Mouse (Mus musculus) hindbrain, embryonic 12.5 days (tissue): ENCODE data around the gene Nfia. TPM values are rescaled to one million over a fixed set of nuclear protein-coding genes. Genes with fewer than 3 reads are reported as not detected.
A peak's percentile ranks its signal among the peaks of the same experiment; 100 is the strongest.

Source experiments
- ATAC-seq: fragments of 200-750 bp; cut with Nextera tagmentation; 2 replicates; pipeline ENCODE4 v1.8.0; 2017; ENCODE audit warnings: moderate TSS enrichment; ENCODE audit not compliant: low FRiP score
- H3K27ac ChIP-seq: fragments of 300-500 bp; sonication (generic); 2 replicates; pipeline ENCODE4 v1.5.1; 2016; ENCODE audit warnings: mild to moderate bottlenecking
- H3K27me3 ChIP-seq: fragments of 300-500 bp; sonication (generic); 2 replicates; pipeline ENCODE4 v1.6.1; 2016; ENCODE audit warnings: mild to moderate bottlenecking
- H3K36me3 ChIP-seq: fragments of 300-500 bp; sonication (generic); 2 replicates; pipeline ENCODE4 v1.6.1; 2016; ENCODE audit warnings: mild to moderate bottlenecking
- H3K4me1 ChIP-seq: fragments of 300-500 bp; sonication (generic); 2 replicates; pipeline ENCODE4 v1.6.1; 2016
- H3K4me2 ChIP-seq: fragments of 300-500 bp; sonication (generic); replicated peaks from 2 replicates; pipeline ENCODE4 v1.6.1; 2016; ENCODE audit warnings: mild to moderate bottlenecking
- H3K4me3 ChIP-seq: fragments of 300-500 bp; sonication (generic); 2 replicates; pipeline ENCODE4 v1.5.1; 2016; ENCODE audit warnings: mild to moderate bottlenecking
- H3K9ac ChIP-seq: fragments of 300-500 bp; sonication (generic); 2 replicates; pipeline ENCODE4 v1.6.1; 2016; ENCODE audit warnings: mild to moderate bottlenecking, moderate library complexity
- H3K9me3 ChIP-seq: fragments of 300-500 bp; sonication (generic); replicated peaks from 2 replicates; pipeline ENCODE4 v1.6.1; 2016; ENCODE audit warnings: mild to moderate bottlenecking
- WGBS: fragments of 180-500 bp; shearing (Covaris S2); methylation state at CpG from one replicate; pipeline ENCODE4 v1.1.7; 2016; 5-methylcytosine and 5-hydroxymethylcytosine counted together
- polyA plus RNA-seq: library from polyadenylated mRNA; unstranded; fragments of >200 nt; fragmentation: Nextera tagmentation; extraction: Ambion mirVana; gene quantifications from 2 replicates; pipeline ENCODE4 v1.2.1, GENCODE M21; 2016

Gene Nfia
- polyA plus RNA-seq, 1 experiment from 2014 or later, result 58.4 TPM

DNA sequence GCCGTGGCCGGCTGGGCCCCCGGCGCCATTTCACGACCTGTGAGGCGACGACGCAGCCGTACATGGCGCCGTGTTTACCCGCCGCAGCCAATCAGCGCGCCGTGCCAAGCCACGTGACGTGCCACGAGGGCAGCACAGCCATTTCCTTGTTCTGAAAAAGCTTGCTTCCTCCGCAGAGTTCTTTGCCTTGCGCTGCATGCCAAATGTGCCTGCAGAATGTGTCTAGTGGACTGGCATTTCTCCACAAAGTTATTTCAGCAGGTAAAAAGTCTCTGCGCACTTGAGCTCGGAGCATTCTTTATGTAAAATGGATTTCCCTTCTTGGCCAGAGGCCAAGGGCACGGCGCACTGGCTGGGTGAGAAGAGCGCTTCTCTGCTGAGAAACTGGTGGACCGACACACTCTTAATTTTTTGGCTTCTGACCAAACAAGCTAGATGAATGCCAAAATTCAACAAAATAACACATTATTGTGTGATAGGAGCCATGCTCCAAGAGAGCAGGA is 96.5 kb downstream of the Nfia start:
- no peaks in the 10 kb centered on the region for H3K9me3 ChIP-seq
- 71% methylated on average over 27 of the region's 27 CpGs for WGBS
- no peaks in the 10 kb centered on the region for H3K36me3 ChIP-seq
- peaks cover 52% of the 10 kb centered on the region for H3K4me1 ChIP-seq
- H3K9ac ChIP-seq, result no peak overlapping the region
- H3K4me3 ChIP-seq, result no peak overlapping the region
- H3K27ac ChIP-seq, result peak overlapping the region; percentile 58
- H3K4me2 ChIP-seq, result peak overlapping the region; percentile 21
- no peaks in the 10 kb centered on the region for H3K27me3 ChIP-seq
- peak; percentile 46; the same call in 1 of the 2 replicates for ATAC-seq

DNA sequence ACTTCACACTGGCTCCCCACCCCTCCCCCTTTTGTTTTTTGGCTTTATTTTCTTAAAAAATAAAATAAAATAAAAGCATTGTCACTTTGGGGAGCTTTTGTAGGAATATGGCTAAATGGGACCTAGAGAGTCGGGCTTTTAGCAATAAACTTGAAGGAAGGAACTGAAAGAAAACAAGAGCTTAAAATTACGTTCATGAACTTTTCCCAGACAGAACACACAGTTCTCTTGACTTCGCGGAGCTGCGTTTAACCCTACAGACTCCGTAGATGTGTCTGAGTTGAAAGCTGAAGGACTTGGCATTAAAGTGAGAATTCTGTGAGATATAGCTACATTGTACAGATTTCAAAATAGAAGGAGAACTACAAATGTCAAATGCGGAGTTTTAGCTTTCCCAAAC is 96.9 kb downstream of the Nfia start:
- 69% methylated on average over 7 of the region's 7 CpGs for WGBS
- Histone ChIP-seq H3K4me3 (no peak overlapping the region), H3K27ac (peak overlapping the region; percentile 58; the same call in 1 of the 2 replicates), H3K9me3 (no peaks in the 10 kb centered on the region), H3K36me3 (no peaks in the 10 kb centered on the region), H3K4me1 (peaks cover 57% of the 10 kb centered on the region), H3K9ac (no peak overlapping the region), H3K4me2 (peak overlapping the region; percentile 21), H3K27me3 (no peaks in the 10 kb centered on the region)
- ATAC-seq, result no peak

DNA sequence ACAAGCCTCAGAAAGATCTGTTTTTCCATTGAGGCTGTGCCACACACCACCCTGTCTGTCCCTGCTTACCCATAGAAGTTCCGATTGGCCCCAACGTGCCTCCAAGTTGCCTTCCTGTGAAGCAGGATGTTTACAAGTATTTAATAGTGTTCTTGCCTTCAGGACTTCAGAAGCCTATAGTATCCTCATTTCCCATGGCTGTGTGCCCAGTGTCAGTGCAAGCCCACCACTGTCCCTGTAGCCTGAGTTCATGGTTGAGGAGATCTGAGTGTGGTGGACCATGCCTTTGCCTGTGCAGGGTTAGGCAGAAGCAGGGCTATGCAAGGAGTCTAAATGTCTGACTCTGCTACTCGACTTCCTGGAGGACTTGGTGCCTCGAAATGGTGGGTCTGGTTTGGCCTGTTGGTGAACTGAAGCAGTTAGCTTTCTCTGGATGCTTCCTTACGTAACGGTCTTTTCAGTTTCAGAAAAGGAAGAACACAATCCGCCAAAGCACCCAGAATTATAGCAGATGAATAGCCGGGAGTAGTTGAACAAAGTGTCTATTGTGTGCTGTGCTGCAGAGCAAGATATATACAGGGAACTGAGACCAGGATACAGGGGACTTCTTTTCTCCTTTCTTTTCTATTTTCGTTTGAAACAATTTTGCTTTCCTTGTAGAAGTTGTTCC is 99.4 kb downstream of the Nfia start:
- 0 out of 2 replicates have a peak overlapping the region, but pooled peaks have one; percentile 3 for H3K4me2 ChIP-seq
- H3K9me3 ChIP-seq, result no peaks in the 10 kb centered on the region
- H3K9ac ChIP-seq, result no peak overlapping the region
- H3K4me1 ChIP-seq, result peaks cover 54% of the 10 kb centered on the region
- peak; percentile 49; the same call in 1 of the 2 replicates for ATAC-seq
- H3K27me3 ChIP-seq, result no peaks in the 10 kb centered on the region
- no peak overlapping the region; the same call in 1 of the 2 replicates for H3K27ac ChIP-seq
- no peak overlapping the region for H3K4me3 ChIP-seq
- H3K36me3 ChIP-seq, result no peaks in the 10 kb centered on the region
- WGBS, result 52% methylated on average over 9 of the region's 9 CpGs

DNA sequence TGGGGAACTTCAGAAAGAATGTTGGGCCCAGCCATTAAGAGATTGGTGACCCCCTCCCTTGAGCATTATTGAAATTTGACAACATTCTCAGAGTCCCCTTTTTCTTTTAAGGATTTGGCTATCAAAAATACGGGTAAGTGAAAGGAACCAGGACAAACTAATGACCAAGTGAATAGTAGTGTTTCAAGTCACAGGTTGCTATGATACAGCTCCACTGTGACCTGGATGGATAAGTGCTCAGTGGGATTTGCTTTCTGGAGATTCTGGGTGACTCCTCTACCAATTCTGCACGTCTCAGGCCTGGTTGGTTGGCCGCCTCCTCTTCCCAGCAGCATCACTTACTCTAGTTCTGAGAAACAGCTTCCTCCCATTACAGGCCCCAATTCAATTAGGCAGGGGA is 102.4 kb downstream of the Nfia start:
- 52% methylated on average over 3 of the region's 3 CpGs for WGBS
- H3K4me1 ChIP-seq, result peaks cover 38% of the 10 kb centered on the region
- H3K27ac ChIP-seq, result no peak overlapping the region
- H3K9me3 ChIP-seq, result no peaks in the 10 kb centered on the region
- H3K4me3 ChIP-seq, result no peak overlapping the region
- H3K36me3 ChIP-seq, result no peaks in the 10 kb centered on the region
- H3K4me2 ChIP-seq, result no peak overlapping the region
- H3K9ac ChIP-seq, result no peak overlapping the region
- H3K27me3 ChIP-seq, result no peaks in the 10 kb centered on the region
- ATAC-seq, result no peak

DNA sequence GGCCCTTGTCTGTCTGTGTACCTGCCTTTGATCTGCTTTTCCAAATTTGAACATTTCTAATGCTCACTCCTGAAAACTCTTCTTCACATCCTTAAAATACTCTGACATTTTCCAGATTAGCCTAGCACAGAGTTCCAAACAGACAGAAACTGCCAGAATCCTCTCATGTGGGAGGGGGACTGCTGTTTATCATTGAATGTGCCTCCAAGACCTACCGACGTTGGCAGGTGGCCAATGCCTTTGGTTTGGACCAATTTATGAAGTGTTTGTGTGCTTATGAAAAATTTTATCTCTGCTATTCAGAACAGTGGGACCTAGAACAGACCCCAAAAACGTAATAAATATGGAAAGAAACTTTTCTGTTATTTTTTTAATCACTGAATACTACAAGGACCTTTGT is 103.4 kb downstream of the Nfia start:
- Histone ChIP-seq H3K4me1 (peaks cover 40% of the 10 kb centered on the region), H3K27me3 (no peaks in the 10 kb centered on the region), H3K36me3 (no peaks in the 10 kb centered on the region), H3K4me2 (no peak overlapping the region), H3K9me3 (no peaks in the 10 kb centered on the region), H3K4me3 (no peak overlapping the region), H3K27ac (no peak overlapping the region), H3K9ac (no peak overlapping the region)
- 66% methylated on average over 3 of the region's 3 CpGs for WGBS
- ATAC-seq, result no peak

DNA sequence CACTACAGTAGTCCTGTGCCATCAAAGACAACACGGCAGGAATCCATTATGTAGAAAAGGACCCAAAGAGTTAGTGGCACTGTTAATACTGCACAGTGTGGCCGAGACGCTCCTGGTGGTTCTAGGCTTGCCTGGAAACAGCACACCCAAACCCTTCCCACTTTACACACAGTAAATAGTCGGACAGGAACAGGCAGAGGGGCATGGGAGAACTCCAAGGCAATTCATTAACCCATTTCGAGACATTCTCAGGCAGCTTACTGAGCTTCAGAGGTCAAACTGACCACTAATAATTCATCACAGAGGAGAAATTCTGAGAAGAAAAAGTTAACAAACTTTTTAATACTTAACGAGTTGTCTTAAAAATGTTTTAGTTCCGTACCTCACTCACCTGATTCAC is 107.2 kb downstream of the Nfia start:
- H3K4me2 ChIP-seq, result no peak overlapping the region
- ATAC-seq, result no peak
- H3K27me3 ChIP-seq, result no peaks in the 10 kb centered on the region
- H3K36me3 ChIP-seq, result no peaks in the 10 kb centered on the region
- H3K9me3 ChIP-seq, result no peaks in the 10 kb centered on the region
- H3K9ac ChIP-seq, result no peak overlapping the region
- peaks cover 15% of the 10 kb centered on the region for H3K4me1 ChIP-seq
- WGBS, result 76% methylated on average over 7 of the region's 7 CpGs
- no peak overlapping the region for H3K4me3 ChIP-seq
- H3K27ac ChIP-seq, result no peak overlapping the region

DNA sequence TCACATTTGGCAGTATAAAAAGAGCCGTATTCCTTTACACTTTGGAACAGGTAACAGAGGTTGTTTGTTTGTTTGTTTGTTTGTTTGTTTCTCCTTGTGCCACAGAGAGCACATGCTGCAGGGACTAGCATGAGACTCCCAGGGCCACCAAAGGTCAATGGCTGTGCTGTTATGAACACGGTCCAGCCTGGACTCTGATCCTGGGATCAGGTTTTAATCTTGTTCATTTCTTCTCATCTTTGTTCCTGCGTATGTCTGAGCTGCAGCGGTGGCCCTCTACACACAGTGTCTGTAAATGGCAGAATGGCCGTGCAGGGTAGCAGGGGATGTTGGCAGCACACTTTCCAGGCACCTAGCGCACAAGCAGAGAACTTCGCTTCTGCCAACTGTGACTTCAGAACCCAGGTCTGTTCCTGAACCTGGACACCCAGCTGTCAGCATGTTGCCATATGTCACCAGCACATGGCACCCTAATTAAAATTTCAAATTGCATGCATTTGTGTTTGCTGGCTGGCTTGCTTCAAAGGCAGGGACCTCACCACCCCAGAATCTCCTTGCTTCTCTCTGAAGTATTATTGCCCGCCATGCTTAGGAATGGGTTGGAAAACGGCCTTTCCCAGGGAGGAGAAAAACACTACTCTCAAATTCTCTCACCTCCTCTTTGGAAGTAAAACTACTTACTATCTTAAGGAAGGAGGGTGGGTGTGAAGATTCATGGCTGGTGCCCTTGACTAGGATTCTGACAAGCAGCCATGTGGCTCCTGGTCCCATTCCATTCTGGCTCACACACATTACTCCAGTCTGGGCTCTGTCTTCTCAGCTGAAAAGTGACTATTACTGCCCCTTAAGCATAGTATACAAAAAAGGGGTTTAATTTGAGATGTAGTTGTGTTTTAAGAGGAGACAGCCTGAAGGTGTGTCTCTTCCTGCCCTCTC is 107.9 kb downstream of the Nfia start:
- Histone ChIP-seq H3K9me3 (no peaks in the 10 kb centered on the region), H3K4me1 (peaks cover 9% of the 10 kb centered on the region), H3K4me2 (no peak overlapping the region), H3K27ac (no peak overlapping the region; the same call in 1 of the 2 replicates), H3K9ac (no peak overlapping the region), H3K36me3 (no peaks in the 10 kb centered on the region), H3K27me3 (no peaks in the 10 kb centered on the region), H3K4me3 (no peak overlapping the region)
- 77% methylated on average over 9 of the region's 9 CpGs for WGBS
- peak; percentile 58; the same call in 1 of the 2 replicates for ATAC-seq

DNA sequence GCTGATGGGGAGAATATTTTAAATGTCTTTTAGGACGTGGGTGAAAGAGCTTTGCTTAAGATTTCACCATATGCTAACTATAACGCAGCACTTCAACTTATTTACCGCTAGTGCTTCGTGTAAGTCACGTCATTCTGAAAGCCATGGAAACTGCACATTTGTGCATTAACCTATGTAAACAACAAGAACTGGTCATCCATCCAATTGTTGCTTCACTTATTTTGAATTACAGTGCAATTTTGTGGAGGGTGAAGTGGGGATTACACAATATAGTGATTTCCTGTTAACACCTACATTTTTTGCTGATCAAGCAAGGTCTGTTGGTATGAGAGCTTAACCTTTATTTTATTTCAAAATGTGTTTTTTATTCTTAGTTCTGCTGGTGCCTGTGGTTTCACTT is 113.0 kb downstream of the Nfia start:
- Histone ChIP-seq H3K9me3 (no peaks in the 10 kb centered on the region), H3K4me1 (no peaks in the 10 kb centered on the region), H3K27me3 (no peaks in the 10 kb centered on the region), H3K4me2 (no peak overlapping the region), H3K9ac (no peak overlapping the region), H3K36me3 (no peaks in the 10 kb centered on the region), H3K27ac (no peak overlapping the region), H3K4me3 (no peak overlapping the region)
- ATAC-seq, result no peak
- 93% methylated on average over 5 of the region's 5 CpGs for WGBS

DNA sequence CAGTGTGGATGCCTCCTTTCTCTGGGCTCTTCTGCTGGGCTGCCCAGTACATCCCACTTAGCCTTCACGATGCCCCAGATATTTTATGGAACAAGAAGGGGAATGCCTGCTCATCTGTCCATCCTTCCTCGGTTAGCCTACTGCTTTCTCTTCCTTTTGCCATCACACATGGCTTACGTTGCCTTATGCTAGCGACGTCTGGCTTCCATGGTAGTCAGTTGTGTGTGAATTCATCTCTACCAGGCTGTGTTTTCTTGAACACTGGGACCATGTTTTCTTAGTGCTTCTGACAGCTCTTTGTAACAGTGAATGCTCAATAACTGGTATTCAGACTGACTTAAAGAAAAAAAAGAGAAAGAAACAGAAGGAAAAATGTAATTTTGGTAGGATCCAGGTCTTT is 113.7 kb downstream of the Nfia start:
- H3K4me1 ChIP-seq, result no peaks in the 10 kb centered on the region
- H3K4me3 ChIP-seq, result no peak overlapping the region
- H3K27ac ChIP-seq, result no peak overlapping the region
- no peaks in the 10 kb centered on the region for H3K36me3 ChIP-seq
- H3K4me2 ChIP-seq, result no peak overlapping the region
- H3K9ac ChIP-seq, result no peak overlapping the region
- ATAC-seq, result no peak
- WGBS, result 88% methylated on average over 5 of the region's 5 CpGs
- H3K27me3 ChIP-seq, result no peaks in the 10 kb centered on the region
- H3K9me3 ChIP-seq, result no peaks in the 10 kb centered on the region

DNA sequence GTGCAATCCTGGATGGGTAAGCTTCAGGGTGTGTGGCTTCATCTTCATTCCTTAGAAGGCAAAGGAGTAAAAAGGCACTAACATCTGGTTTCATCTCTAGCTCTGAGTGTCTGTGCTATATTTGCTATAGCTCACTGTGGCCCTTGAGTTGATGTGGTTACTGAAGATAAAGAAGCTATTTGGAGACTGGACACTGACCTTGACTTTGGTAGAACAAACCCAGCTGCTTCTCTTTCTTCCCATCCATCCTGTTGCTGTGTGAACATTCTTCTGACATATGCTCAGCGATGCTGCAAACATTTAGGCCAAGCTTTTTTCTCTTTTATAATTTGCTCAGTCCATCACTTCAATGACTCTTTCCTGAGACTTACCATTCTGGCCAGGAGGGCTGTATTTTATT is 114.7 kb downstream of the Nfia start:
- no peaks in the 10 kb centered on the region for H3K4me1 ChIP-seq
- H3K9me3 ChIP-seq, result no peaks in the 10 kb centered on the region
- H3K27ac ChIP-seq, result no peak overlapping the region
- no peak overlapping the region for H3K4me3 ChIP-seq
- no peaks in the 10 kb centered on the region for H3K36me3 ChIP-seq
- H3K4me2 ChIP-seq, result no peak overlapping the region
- no peaks in the 10 kb centered on the region for H3K27me3 ChIP-seq
- ATAC-seq, result no peak
- WGBS, result 97% methylated on average over 1 of the region's 1 CpGs
- H3K9ac ChIP-seq, result no peak overlapping the region

DNA sequence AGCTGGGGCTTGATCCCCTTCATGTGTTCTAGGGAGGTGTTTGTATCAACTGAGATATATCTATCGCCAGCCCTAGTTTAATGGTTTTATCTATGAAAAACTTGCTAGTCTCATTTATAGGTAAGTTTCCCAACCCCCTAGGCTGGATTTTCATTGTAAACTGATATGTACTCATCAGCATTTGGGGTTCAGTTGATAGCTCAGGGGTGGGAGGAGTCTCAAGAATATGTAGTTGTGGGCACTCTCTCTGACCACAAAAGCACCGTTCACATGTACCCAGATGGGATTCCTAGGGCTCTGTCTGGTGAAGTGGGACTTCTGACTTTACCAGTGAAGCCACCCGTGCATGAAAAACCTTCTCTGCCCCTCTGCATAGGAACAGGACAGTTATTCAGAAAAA is 118.5 kb downstream of the Nfia start:
- ATAC-seq, result no peak
- 82% methylated on average over 3 of the region's 3 CpGs for WGBS

DNA sequence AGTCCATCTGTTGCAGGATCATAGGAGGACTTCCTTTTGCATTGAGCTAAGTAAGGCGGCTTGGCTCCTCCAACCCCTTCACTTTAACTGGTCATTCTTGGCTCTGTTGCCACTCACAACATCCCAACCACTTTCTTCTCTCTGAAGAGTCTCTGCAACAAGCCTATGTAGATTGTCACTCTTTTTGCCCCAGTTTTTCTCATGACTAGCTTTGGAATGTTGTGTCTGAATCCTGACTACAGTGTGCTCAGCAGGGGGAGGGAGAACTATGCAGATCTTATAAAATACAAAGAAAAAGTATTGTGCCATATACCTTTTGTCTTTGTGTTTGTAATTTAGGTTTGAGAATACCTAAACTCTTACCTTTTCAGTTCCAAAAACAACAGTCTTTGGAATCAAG is 119.1 kb downstream of the Nfia start:
- H3K9me3 ChIP-seq, result no peaks in the 10 kb centered on the region
- no peak for ATAC-seq
- H3K36me3 ChIP-seq, result no peaks in the 10 kb centered on the region
- H3K4me1 ChIP-seq, result no peaks in the 10 kb centered on the region
- H3K27me3 ChIP-seq, result no peaks in the 10 kb centered on the region
- no peak overlapping the region for H3K4me3 ChIP-seq
- H3K27ac ChIP-seq, result no peak overlapping the region
- no peak overlapping the region for H3K4me2 ChIP-seq
- H3K9ac ChIP-seq, result no peak overlapping the region
- WGBS, result 90% methylated on average over 1 of the region's 1 CpGs

More for the DNA sequence above, 118.5 kb downstream of the Nfia start:
- no peaks in the 10 kb centered on the region for H3K36me3 ChIP-seq
- H3K4me2 ChIP-seq, result no peak overlapping the region
- no peak overlapping the region for H3K4me3 ChIP-seq
- no peaks in the 10 kb centered on the region for H3K9me3 ChIP-seq
- H3K4me1 ChIP-seq, result no peaks in the 10 kb centered on the region
- H3K9ac ChIP-seq, result no peak overlapping the region
- H3K27ac ChIP-seq, result no peak overlapping the region
- H3K27me3 ChIP-seq, result no peaks in the 10 kb centered on the region
